Mouse (Mus musculus) embryonic facial prominence, embryonic 13.5 days (tissue): Measurements from ENCODE around the gene Kbtbd2. TPM values are rescaled to one million over a fixed set of nuclear protein-coding genes. Genes with fewer than 3 reads are reported as not detected.

Experiments
- ATAC-seq: fragments of 200-750 bp; cut with Nextera tagmentation; 2 replicates; pipeline ENCODE4 v1.8.0; 2017; ENCODE audit warnings: low read depth; ENCODE audit not compliant: insufficient number of reproducible peaks, insufficient read depth, low FRiP score, low TSS enrichment
- H3K27ac ChIP-seq: fragments of 300-500 bp; sonication (generic); 2 replicates; pipeline ENCODE4 v1.5.1; 2015; ENCODE audit warnings: moderate library complexity, mild to moderate bottlenecking, inconsistent platforms
- H3K27me3 ChIP-seq: fragments of 300-500 bp; sonication (generic); 2 replicates; pipeline ENCODE4 v1.6.1; 2015; ENCODE audit warnings: mild to moderate bottlenecking, inconsistent platforms
- H3K36me3 ChIP-seq: fragments of 300-500 bp; sonication (generic); 2 replicates; pipeline ENCODE4 v1.6.1; 2015; ENCODE audit warnings: mild to moderate bottlenecking, inconsistent platforms
- H3K4me1 ChIP-seq: fragments of 300-500 bp; sonication (generic); 2 replicates; pipeline ENCODE4 v1.6.1; 2015; ENCODE audit warnings: inconsistent platforms
- H3K4me2 ChIP-seq: fragments of 300-500 bp; sonication (generic); 2 replicates; pipeline ENCODE4 v1.6.1; 2015; ENCODE audit warnings: moderate library complexity, mild to moderate bottlenecking, inconsistent platforms
- H3K4me3 ChIP-seq: fragments of 300-500 bp; sonication (generic); 2 replicates; pipeline ENCODE4 v1.5.1; 2015; ENCODE audit warnings: mild to moderate bottlenecking, inconsistent platforms
- H3K9ac ChIP-seq: fragments of 300-500 bp; sonication (generic); 2 replicates; pipeline ENCODE4 v1.6.1; 2015; ENCODE audit warnings: mild to moderate bottlenecking, inconsistent platforms
- H3K9me3 ChIP-seq: fragments of 300-500 bp; sonication (generic); 2 replicates; pipeline ENCODE4 v1.6.1; 2016; ENCODE audit warnings: inconsistent platforms
- WGBS: fragments of 180-500 bp; shearing (Covaris S2); methylation state at CpG from one replicate; pipeline ENCODE4 v1.1.7; 2015; ENCODE audit warnings: mixed read lengths; 5-methylcytosine and 5-hydroxymethylcytosine counted together
- polyA plus RNA-seq: library from polyadenylated mRNA; unstranded; fragments of >200 nt; fragmentation: Nextera tagmentation; extraction: Ambion mirVana; gene quantifications from 2 replicates; pipeline ENCODE4 v1.2.1, GENCODE M21; 2015

The Kbtbd2 gene
- polyA plus RNA-seq, 1 experiment from 2014 or later: 33.7 TPM

DNA sequence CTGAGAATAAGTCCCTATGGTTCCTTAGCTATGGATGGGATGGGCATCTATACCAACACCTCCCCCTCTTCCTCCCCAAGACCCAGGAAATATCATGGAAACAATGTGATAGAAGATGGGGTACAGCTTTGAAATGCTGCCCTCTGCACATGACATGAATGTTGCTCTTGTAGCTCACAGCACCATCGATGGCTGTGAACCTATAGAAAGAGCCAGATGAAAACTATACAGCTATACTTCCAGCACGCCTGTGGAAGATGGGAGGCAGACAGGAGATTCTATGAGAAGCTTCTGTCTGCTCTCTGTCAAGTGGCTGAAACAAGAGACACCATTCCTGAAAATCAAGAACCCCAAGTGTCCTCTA, 21.5 kb upstream of the Kbtbd2 start:
- Histone ChIP-seq H3K4me3 (no peak overlapping the region), H3K4me2 (no peak overlapping the region), H3K27me3 (no peaks in the 10 kb centered on the region), H3K36me3 (no peaks in the 10 kb centered on the region), H3K27ac (no peak overlapping the region), H3K9me3 (no peaks in the 10 kb centered on the region), H3K4me1 (no peaks in the 10 kb centered on the region), H3K9ac (no peak overlapping the region)
- ATAC-seq: no peak
- WGBS: 79% methylated on average over 2 of the region's 2 CpGs

DNA sequence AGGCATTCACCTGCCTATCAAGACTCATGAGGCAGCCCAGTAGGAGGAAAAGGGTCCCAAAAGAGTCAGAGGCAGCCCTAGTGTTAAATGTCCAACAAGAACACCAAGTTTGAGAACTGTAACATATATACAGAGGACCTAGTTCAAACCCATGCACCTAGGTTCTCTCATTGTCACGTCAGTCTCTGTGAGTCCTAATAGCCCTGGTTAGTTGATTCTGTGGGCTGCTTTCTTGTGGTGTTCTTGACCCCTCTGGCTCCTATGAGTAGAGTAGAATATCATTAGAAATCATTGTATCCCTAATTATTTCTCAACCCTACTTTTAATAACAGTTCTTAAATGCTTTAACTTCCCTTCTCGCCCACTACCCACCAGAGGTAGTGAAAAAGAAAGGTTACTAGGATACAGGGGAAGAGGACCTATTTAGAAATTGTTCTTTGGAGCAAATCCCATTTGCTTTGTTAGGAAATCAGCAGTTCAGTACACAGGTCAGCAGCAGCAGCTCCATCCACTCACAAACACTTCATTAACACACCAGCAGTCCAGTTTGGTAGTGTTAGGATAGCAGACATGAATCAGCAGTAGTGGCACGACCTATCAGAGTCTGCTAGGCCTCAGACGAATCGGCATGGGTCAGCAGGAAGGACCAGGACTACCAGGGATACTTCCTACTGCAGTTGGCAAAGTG, 21.0 kb upstream of the Kbtbd2 start:
- 77% methylated on average over 5 of the region's 5 CpGs for WGBS
- Histone ChIP-seq H3K4me1 (no peaks in the 10 kb centered on the region), H3K4me3 (no peak overlapping the region), H3K4me2 (no peak overlapping the region), H3K9me3 (no peaks in the 10 kb centered on the region), H3K27ac (no peak overlapping the region), H3K36me3 (no peaks in the 10 kb centered on the region), H3K9ac (no peak overlapping the region), H3K27me3 (no peaks in the 10 kb centered on the region)
- ATAC-seq: no peak

DNA sequence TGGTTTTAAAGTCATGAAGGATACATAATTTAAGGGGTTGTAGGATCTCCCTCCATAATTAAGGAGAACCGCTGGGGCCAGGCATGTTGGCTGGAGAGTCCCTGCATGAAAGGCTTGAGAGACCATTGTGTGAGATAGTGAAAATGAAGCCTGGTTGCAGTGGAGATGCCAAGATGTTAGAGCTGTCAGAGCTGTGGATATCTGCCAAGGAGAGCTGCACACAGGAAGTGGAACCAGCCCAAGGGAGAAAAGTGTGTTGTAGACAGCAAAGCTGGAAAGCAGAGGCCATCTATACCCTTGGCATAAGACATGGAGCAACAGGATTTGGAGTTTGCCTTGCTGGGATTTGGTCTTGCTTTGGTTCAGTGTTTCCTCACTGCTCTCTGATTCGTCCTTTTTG, 15.7 kb upstream of the Kbtbd2 start:
- WGBS: 65% methylated on average over 2 of the region's 2 CpGs
- no peak overlapping the region; the same call in 1 of the 2 replicates for H3K27ac ChIP-seq
- no peaks in the 10 kb centered on the region for H3K27me3 ChIP-seq
- no peaks in the 10 kb centered on the region for H3K4me1 ChIP-seq
- no peak overlapping the region for H3K4me2 ChIP-seq
- H3K4me3 ChIP-seq: no peak overlapping the region
- H3K9ac ChIP-seq: no peak overlapping the region
- no peaks in the 10 kb centered on the region for H3K36me3 ChIP-seq
- no peak for ATAC-seq
- no peaks in the 10 kb centered on the region for H3K9me3 ChIP-seq

DNA sequence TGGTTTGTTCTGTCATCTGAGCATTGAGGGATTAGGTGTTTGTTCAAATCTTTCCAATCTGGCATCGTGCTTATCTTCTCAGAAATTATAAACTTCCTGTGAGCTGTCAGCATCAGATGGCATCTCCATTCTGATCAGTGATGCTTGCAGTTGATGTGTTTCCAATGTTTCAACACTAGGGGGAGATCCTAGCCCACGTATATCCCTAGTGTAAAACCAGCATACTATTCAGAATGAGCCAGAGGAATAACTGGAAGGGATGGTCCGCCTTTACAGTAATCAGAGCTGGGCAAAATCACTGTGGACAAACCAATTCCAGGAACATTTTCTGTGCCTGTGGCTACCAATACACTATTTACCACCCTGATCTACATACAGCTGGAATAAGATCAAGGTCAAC, 11.0 kb upstream of the Kbtbd2 start:
- Histone ChIP-seq H3K27me3 (no peaks in the 10 kb centered on the region), H3K4me1 (no peaks in the 10 kb centered on the region), H3K4me2 (no peak overlapping the region), H3K9me3 (no peaks in the 10 kb centered on the region), H3K4me3 (no peak overlapping the region), H3K27ac (no peak overlapping the region), H3K36me3 (no peaks in the 10 kb centered on the region), H3K9ac (no peak overlapping the region)
- 12% methylated on average over 3 of the region's 3 CpGs for WGBS
- ATAC-seq: 0 out of 2 replicates have a peak, but pooled peaks have one; percentile 59

GRCm38 (mm10) chr6:56806195-56806594, 8.6 kb upstream of the Kbtbd2 start:
- Histone ChIP-seq H3K4me1 (no peaks in the 10 kb centered on the region), H3K27me3 (no peaks in the 10 kb centered on the region), H3K36me3 (no peaks in the 10 kb centered on the region), H3K9ac (no peak overlapping the region), H3K9me3 (no peaks in the 10 kb centered on the region), H3K27ac (no peak overlapping the region), H3K4me2 (no peak overlapping the region), H3K4me3 (no peak overlapping the region)
- no peak for ATAC-seq
- 58% methylated on average over 2 of the region's 2 CpGs for WGBS

- Histone ChIP-seq H3K27ac (no peak overlapping the region), H3K36me3 (no peaks in the 10 kb centered on the region), H3K4me1 (no peaks in the 10 kb centered on the region), H3K9me3 (no peaks in the 10 kb centered on the region), H3K4me2 (no peak overlapping the region), H3K27me3 (no peaks in the 10 kb centered on the region), H3K9ac (no peak overlapping the region), H3K4me3 (no peak overlapping the region)
- no peak for ATAC-seq
- WGBS: 68% methylated on average over 4 of the region's 4 CpGs
These were observed 7.4 kb upstream of the Kbtbd2 start for GRCm38 (mm10) chr6:56805026-56805425.

DNA sequence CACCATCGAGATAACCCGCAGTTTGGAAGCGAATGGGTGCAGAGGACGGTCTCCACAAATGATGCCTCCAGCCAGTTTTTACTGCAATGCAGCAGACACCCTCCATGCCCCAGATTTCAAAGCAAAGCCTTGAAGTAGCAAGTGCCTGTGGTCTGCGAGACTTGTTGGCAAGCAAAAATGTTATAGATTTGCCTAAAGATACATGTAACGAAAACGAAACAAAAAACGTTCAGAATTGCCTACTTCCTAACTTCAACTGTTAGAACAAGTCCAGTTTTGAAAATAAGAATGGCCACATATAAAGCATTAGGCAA, 496 bp upstream of the Kbtbd2 start:
- H3K4me2 ChIP-seq: peak overlapping the region; percentile 73
- peaks cover 24% of the 10 kb centered on the region for H3K4me1 ChIP-seq
- no peaks in the 10 kb centered on the region for H3K9me3 ChIP-seq
- no peaks in the 10 kb centered on the region for H3K36me3 ChIP-seq
- peak overlapping the region; percentile 99 for H3K27ac ChIP-seq
- peak overlapping the region; percentile 79 for H3K4me3 ChIP-seq
- ATAC-seq: no peak
- WGBS: 13% methylated on average over 8 of the region's 8 CpGs
- H3K27me3 ChIP-seq: no peaks in the 10 kb centered on the region
- H3K9ac ChIP-seq: peak overlapping the region; percentile 97

GRCm38 (mm10) chr6:56796668-56797141, 908 bp downstream of the Kbtbd2 start:
- ATAC-seq: no peak
- H3K27ac ChIP-seq: peak overlapping the region; percentile 99
- H3K4me3 ChIP-seq: peak overlapping the region; percentile 79
- no peaks in the 10 kb centered on the region for H3K27me3 ChIP-seq
- no peaks in the 10 kb centered on the region for H3K9me3 ChIP-seq
- H3K4me2 ChIP-seq: peak overlapping the region; percentile 73
- peak overlapping the region; percentile 97 for H3K9ac ChIP-seq
- WGBS: 0% methylated on average over 16 of the region's 16 CpGs
- peaks cover 24% of the 10 kb centered on the region for H3K4me1 ChIP-seq
- 0 out of 2 replicates have a peak, but pooled peaks cover 5% of the 10 kb centered on the region for H3K36me3 ChIP-seq

DNA sequence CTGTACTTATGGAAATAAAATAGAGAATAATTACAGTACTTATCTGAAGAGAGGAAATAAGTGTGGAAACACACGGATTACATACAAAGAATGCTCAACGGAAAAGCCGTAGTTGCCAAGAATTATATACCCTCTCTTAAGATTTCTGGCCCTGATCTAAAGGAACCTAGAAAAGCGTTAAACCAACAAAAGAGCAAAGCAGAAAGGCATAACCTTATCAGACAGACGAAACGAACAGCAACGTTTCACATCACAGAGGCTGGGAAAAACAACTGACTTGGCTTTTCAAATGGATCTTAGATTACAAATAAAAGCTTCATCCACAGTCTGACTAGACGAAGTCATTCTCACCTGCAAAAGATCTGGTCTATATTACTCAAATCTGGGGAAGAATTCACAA, 1.4 kb downstream of the Kbtbd2 start:
- Histone ChIP-seq H3K9me3 (no peaks in the 10 kb centered on the region), H3K36me3 (0 out of 2 replicates have a peak, but pooled peaks cover 5% of the 10 kb centered on the region), H3K27ac (no peak overlapping the region), H3K9ac (peak overlapping the region; percentile 97), H3K27me3 (no peaks in the 10 kb centered on the region), H3K4me1 (peaks cover 24% of the 10 kb centered on the region), H3K4me2 (peak overlapping the region; percentile 73), H3K4me3 (peak overlapping the region; percentile 79)
- ATAC-seq: no peak
- 10% methylated on average over 8 of the region's 8 CpGs for WGBS

DNA sequence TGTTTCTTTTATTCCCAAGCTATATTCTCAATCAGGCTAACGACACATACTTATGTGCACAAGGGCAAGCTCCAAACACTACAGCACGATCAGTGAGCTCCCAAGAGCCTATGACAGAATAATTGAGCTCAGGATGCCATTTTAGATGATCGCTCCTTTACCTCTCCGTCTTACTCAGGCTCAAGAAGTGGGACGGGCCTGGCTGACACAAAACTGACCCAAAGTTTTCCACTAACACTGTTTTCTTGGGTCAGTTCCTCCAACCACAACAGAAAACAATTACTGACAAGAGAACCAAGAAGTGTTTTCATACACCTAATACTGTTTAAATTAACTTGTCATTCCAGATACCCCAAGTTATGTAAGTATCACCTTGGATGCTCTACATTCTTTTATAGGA, 2.8 kb downstream of the Kbtbd2 start:
- Histone ChIP-seq H3K9me3 (no peaks in the 10 kb centered on the region), H3K9ac (no peak overlapping the region), H3K4me3 (no peak overlapping the region), H3K27ac (no peak overlapping the region), H3K4me2 (peak overlapping the region; percentile 73), H3K4me1 (peaks cover 24% of the 10 kb centered on the region), H3K27me3 (no peaks in the 10 kb centered on the region), H3K36me3 (0 out of 2 replicates have a peak, but pooled peaks cover 5% of the 10 kb centered on the region)
- 86% methylated on average over 5 of the region's 5 CpGs for WGBS
- ATAC-seq: no peak

- Histone ChIP-seq H3K27ac (no peak overlapping the region), H3K27me3 (no peaks in the 10 kb centered on the region), H3K4me2 (no peak overlapping the region), H3K36me3 (peaks cover 31% of the 10 kb centered on the region), H3K4me1 (peaks cover 9% of the 10 kb centered on the region), H3K4me3 (no peak overlapping the region), H3K9me3 (no peaks in the 10 kb centered on the region), H3K9ac (no peak overlapping the region)
- 89% methylated on average over 3 of the region's 3 CpGs for WGBS
- ATAC-seq: no peak
These were observed 8.3 kb downstream of the Kbtbd2 start for GRCm38 (mm10) chr6:56789336-56789735.

GRCm38 (mm10) chr6:56787668-56788067, 9.9 kb downstream of the Kbtbd2 start:
- no peak for ATAC-seq
- Histone ChIP-seq H3K27me3 (no peaks in the 10 kb centered on the region), H3K9ac (no peak overlapping the region), H3K27ac (no peak overlapping the region), H3K9me3 (no peaks in the 10 kb centered on the region), H3K4me1 (peaks cover 4% of the 10 kb centered on the region), H3K4me2 (no peak overlapping the region), H3K4me3 (no peak overlapping the region), H3K36me3 (peaks cover 38% of the 10 kb centered on the region)
- 81% methylated on average over 2 of the region's 2 CpGs for WGBS
